Mouse (Mus musculus): ENCODE data around the gene Asb13.

DNA sequence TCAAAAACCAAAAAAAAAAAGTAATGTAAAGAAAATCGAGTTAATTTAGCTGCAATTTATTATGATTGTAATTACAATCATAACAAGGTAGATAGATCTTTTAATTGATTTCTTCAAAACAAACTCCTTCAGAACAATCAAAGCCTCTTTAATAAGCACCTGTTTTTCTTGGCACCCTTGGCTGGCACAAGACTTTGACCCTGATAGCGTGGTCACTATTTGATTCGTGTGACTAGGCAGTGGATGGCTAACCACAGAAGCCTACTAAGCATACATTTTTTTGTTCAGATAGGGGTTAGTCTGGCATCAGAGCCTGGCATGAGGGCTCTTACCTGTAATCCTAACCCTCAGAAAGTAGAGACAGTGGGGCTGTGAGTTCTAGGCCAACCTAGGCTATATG, 1.2 kb downstream of the Asb13 start:
- TF ChIP-seq CTCF (IDR thresholded peaks at IDR 0.05; ENCODE audit: borderline replicate concordance, insufficient read depth, low read length) (no peak), POLR2A (IDR thresholded peaks at IDR 0.05; ENCODE audit: low read depth, low read length) (no peak)

Measured in embryonic fibroblast, embryonic 13.5 days (primary cell).